Mouse (Mus musculus): ENCODE results near the gene Sgms2.

- TF ChIP-seq CTCF (IDR thresholded peaks at IDR 0.05; ENCODE audit: low read depth): no peak
- no peak for TF ChIP-seq EP300 (IDR thresholded peaks at IDR 0.05; ENCODE audit: low read depth)
Observed at GRCm38 (mm10) chr3:131495076-131495475, 3.9 kb upstream of the Sgms2 start.

Measured in heart, postnatal 0 days (tissue).